Mouse (Mus musculus): ENCODE results near the gene Atp5h.
"Not testable (repeated sequence)": the region's sequence is repeated elsewhere in the genome, so short reads cannot be mapped to it uniquely, and the experiment has no call there.

The Atp5h gene

DNA sequence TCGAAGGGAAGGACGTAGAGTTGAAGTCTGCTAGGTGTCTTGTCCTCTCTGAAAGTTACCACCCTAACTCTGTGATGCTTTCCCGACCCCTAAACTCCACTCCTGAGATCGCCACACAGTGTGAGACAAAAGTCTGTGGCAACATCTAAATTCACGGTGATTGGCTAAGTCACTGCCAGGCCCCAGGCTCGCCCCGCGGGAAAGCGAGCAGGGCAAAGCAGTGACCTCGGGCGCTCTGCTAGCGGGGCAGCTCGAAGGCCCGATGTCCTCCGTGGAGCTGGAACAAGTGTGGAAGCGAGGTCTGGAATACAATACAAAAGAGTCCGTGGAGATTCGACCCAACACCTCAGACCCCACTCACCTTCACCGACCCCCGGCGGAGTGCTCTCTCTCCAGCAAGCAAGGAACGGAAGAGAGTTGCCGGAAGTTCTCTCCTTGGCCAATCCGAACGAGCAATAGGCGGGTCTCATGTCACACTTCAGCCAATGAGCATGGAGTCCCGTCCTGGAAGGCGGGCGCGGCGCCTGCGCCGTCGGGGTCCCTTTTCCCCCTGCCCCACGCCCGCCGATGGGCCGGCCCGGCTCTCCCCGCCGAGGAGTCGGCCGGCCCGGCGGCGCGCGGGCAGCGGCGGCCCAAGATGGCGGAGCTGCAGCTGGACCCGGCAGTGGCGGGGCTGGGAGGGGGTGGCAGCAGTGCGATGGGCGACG lies at the start of gene Atp5h, which contains the start of gene Kctd2:
TSS of gene Atp5h (minus strand) at position 432 of the 707 bp plus-strand sequence.
TSS of gene Kctd2 (plus strand) at position 598 of the 707 bp plus-strand sequence.
- peak; percentile 95 for DNase-seq

DNA sequence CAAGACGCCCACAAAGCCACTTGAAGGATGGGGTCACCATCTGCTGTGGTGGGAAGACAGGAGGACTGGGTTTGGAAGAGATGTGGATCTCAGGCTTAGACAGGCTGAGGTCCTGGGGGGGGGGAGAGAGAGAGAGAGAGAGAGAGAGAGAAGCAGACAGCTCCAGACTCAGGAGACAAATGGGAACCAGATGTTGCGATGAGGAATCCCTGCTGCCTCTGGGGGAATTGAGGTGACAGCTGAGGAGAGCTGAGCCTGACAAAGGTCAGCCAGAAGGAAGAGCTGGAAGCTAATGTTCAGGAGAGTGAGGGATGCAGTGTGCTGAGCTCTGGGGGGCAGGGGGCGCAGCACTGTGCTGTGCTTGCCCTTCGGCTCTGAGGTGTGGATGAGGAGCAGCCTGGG lies 47.5 kb upstream of the Atp5h start:
- DNase-seq: no peak

- DNase-seq: peak; percentile 71
These were observed 45.1 kb upstream of the Atp5h start for GRCm38 (mm10) chr11:115464851-115465250.

GRCm38 (mm10) chr11:115463397-115463796 lies 43.6 kb upstream of the Atp5h start:
- DNase-seq: peak; percentile 77

- DNase-seq: peak; percentile 89
These were observed 42.6 kb upstream of the Atp5h start, which contains the start of gene Slc16a5 for GRCm38 (mm10) chr11:115462243-115462891. TSS of gene Slc16a5 (plus strand) at chr11:115462474.

- peak; percentile 79 for DNase-seq
These were observed 42.1 kb upstream of the Atp5h start for GRCm38 (mm10) chr11:115461846-115462242.

DNA sequence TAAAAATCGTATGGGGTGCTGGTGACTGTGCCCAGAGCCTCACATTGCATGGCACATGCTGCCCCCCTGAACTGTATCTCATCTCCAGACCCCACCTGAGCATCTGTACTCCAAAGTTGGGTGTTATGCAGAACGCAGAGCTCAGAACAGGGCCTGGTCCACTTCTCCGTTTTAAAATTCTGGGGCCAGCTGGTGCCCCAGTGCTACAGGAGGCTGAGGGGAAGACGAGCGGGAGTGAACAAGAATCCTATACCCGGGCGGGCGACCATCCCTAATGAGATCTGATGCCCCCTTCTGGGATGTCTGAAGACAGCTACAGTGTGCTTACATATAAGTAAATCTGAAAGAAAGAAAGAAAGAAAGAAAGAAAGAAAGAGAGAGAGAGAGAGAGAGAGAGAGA lies 41.2 kb upstream of the Atp5h start:
- DNase-seq: peak; percentile 63

GRCm38 (mm10) chr11:115457405-115457804 lies 37.6 kb upstream of the Atp5h start:
- no peak for DNase-seq

DNA sequence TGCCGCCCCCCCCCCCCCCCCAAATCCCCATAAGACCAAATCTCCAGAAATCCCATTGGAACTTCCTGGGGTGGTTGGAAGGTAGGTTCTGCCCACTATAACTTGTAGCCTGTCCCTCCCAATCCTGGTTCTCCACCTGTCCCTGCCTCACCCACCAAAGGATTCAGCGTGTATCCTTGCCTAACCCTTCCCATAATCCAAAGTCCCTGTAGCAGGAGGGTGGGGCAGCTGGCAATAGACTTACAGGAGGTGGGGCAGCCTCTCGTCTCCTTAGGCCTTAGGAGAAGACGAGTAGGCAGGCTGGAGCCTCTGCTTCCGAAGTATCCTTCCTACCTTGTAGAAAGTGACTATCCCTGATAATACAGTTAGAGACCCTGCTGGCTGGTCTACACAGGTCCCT lies 36.4 kb upstream of the Atp5h start:
- DNase-seq: no peak

GRCm38 (mm10) chr11:115455619-115456018 lies 35.9 kb upstream of the Atp5h start:
- no peak for DNase-seq

DNA sequence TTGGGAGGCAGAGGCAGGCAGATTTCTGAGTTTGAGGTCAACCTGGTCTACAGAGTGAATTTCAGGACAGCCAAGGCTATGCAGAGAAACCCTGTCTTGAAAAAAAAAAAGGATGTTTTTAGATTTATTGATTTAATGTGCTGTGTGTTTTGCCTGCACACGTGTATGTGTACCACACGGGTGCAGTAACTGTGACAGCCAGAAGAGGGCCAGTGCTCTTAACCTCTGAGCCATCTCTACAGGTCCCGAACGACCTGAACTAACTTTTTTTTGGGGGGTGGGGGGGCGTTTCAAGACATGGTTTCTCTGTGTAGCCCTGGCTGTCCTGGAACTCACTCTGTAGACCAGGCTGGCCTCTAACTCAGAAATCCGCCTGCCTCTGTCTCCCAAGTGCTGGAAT lies 35.1 kb upstream of the Atp5h start:
- not testable (repeated sequence) for DNase-seq

DNA sequence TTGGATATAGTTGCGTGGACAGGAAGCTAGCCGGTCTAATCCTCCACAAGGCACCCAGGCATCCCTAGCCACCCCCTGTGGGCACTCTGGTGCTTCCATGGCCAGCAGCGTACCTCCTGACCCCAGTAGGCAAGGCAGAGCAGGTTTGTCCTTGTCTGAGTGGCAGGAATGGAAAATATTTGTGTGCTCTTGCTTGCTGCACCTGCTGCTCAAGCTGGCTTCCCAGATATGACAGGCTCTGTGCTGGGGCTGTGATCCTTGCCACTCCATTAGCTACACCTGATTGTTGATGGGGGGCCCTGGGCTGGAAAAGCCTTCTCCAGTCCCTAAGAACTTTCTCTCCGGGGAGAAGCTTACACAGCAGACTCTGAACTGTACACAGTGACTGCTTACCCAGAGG lies 33.5 kb upstream of the Atp5h start:
- DNase-seq: peak; percentile 57

GRCm38 (mm10) chr11:115452281-115452860 lies 32.6 kb upstream of the Atp5h start:
- no peak for DNase-seq

DNA sequence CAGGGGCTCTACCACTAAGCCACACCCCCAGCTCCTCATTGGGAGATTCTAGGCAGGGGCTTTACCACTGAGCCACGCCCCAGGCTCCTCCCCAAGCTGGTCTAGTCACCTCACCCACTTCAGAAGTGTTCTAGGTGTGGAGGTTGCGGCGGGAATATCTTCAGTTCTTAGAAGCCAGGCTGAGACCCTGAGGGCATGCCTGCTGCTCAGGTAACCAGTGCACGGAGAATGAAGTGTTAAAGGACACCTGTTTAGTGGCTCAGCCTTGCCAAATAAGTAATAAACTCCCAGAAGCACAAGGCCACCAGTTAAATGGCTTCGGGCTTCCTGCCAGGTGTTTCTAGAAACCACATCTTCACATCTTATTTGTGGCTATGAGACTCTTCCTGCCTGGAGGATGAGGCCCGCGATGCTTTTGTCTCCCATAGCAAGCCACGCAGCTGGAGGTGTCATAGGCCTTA lies 32.0 kb upstream of the Atp5h start:
- DNase-seq: peak; percentile 87

DNA sequence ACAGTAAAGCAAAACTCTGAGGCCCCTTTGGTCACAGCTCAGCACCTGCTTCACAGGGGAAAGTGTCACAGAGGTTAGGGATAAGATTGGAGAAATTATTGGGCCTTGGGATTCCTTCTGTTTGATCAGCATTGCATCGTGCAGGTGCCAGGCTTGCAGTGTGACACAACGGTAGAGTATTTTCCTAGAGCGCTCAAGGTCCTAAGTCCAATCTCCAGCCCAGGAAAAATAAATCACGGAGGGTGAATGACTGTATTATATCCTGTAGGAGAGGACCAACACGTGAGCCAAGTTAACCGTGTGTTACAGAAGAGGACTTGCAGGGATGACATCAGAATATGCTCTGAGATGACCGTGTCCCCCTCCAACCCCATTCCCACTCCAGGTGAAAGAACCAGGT lies 30.4 kb upstream of the Atp5h start:
- DNase-seq: no peak

GRCm38 (mm10) chr11:115448998-115449397 lies 29.2 kb upstream of the Atp5h start:
- no peak for DNase-seq

DNA sequence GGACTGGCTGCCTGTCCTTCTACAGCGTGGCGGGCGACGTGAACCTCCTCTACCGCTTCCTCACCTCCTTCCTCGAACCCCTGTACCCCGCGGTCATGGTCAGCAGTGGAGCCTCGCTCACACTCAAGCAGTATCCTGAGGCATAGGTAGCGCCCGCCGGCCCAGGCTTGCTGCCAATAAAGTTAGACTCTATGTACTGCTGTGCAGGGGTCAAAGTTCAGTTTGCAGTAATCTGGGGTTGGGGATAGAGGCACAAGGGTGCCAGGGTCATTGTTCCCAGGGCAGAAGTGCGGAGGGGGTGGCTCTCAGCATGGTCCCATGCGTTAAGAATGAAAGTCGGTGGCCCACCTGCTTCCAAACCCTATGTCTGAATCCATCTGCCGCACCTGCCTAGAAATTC lies 28.3 kb upstream of the Atp5h start:
- no peak for DNase-seq

GRCm38 (mm10) chr11:115447321-115447885 lies 27.6 kb upstream of the Atp5h start:
- DNase-seq: no peak

DNA sequence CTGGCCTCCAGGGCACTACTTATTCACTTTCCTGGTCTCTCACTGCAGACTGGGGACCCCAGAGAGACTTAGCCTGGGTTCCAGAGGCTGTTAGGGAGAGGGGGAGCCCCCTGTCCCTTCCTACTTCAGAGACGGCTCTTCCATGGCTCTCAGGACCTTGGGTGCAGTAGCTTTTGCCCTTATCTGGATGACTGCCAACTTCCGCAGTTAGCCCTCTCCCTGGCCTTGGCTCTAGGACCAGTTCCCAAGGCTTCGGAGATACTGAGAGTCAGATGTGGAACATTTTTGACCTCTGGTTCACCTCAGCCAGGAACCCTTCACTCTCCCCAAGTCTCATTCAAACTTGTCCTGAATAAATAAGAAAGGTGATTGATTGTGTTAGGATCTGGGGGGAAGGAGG lies 27.1 kb upstream of the Atp5h start:
- DNase-seq: no peak

DNA sequence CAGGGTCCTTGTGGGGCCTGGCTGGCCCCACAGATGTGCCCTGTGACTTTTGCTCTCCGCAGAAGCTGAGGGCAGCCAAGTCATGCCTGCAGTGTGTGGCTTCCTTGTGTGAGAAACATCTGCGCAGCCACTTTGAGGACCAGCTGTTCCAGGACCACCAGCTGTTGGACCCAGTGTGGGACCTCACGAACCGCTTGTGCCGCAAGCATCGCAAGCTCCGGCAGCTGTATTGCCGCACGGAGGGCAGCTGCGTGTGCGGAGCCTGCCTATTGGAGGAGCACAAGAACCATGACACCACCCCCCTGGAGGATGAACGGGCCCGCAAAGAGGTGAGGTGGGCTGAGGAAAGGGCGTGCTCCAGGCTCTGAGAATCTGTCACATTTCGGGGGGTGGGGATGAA lies 21.7 kb upstream of the Atp5h start:
- peak; percentile 66 for DNase-seq

- DNase-seq: no peak
These were observed 20.3 kb upstream of the Atp5h start, which contains the start of gene Trim80 for GRCm38 (mm10) chr11:115439906-115440595. TSS of gene Trim80 (plus strand) at chr11:115440545.

DNA sequence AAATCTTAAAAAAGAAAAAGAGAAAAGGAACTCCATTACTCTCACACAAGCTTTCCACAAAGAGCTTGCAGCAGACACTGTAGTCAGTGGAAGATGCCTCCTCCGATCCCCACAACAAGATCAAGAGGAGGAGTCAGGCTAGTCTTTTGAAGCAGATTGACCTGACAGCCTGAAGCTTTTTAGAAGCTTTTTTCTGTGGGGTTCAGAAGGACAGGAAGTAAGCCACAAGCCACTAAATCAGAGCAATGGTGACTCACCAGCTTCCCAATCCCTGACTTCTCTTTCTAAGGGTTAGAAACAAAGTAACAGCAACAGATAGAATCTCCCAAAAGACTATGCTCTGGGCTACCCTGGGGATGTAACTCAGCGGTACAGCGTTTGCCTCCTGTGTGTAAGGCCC lies 19.6 kb upstream of the Atp5h start:
- no peak for DNase-seq

GRCm38 (mm10) chr11:115437571-115438122 lies 17.9 kb upstream of the Atp5h start:
- DNase-seq: no peak

Measured in thymus, postnatal 14 days (tissue).